Mouse (Mus musculus) gastrocnemius, postnatal 4 days (tissue): ENCODE data around the gene Rps21. TPM values are rescaled to one million over a fixed set of nuclear protein-coding genes. Genes with fewer than 3 reads are reported as not detected.
"Not testable (repeated sequence)": the region's sequence is repeated elsewhere in the genome, so short reads cannot be mapped to it uniquely, and the experiment has no call there.

ENCODE experiments used
- DNase-seq, 2 experiments: peaks; one replicate each; pipeline ENCODE4 v3.0.0; 2021 to 2022; ENCODE audit warnings: low spot score in 2 of 2, mixed read lengths in 2 of 2
- total RNA-seq, 2 experiments: library from RNA; stranded (reverse); gene quantifications; 2 replicates each; pipeline ENCODE4 v1.2.3; 2021

Gene Rps21
- total RNA-seq, 2 experiments from 2014 or later = 786 to 791 TPM

DNA sequence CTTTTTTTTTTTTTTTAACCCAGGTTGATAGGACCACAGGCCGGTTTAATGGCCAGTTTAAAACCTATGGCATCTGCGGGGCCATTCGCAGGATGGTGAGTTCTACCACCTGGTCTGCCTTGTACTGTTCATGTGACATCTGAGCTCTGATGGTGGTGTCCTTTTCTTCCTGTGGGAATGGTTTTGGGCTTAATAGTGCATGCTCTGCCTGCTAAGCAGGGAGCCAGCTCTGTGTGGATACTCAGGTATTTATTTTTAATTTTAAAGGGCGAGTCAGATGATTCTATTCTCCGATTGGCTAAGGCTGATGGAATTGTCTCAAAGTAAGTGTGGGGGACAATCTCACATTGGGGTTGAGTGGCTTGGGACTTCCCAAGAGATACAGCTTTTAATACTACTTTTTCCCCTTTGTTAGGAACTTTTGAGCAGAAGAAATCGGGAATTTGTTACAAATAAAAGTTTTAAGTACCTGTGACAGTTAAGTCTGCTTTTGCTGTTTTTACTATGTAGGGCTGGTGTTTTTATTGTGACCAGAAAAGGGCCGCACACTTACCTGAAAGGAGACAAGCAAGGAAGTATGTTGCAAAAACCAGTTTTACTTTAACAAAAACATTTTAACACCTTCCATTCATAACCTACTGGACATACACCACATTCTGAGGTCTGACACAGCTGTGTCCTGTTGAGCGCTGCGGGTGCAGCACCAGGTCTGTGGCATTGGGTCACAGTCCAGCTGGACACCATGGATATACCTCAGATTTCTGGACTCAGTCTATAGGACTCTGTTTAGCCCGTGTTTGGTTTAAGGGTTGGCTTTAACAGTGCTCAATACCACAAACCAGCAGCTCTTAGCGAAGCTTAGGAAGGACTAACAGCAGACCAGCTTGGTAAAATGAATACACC lies 1.0 kb downstream of the Rps21 start:
- no peak for DNase-seq

DNA sequence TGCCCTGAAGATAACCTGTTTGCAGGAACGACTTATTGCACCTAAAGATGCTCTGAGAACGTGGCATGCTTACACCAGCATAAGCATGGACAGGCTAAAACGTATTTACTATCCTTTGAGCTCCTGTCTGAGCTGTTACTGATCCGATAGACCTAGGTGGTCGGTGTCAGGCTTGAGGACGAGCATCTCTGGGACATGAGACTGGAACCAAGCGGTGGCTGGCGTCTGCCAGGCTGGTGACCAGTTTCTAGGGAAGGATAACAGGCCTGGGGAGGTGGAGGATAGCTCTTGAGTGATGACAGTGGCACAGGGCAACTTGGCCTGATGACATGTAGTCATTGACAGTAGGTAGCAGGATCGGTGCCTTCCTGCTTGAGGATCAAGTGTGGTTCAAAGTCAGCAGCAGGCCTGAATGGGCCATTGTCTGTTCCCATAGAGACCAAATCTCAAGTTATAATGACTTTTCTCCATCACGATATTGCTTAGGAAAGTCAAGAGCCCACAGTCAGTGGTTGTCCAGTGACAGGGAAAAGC lies 1.8 kb downstream of the Rps21 start:
- not testable (repeated sequence) for DNase-seq

DNA sequence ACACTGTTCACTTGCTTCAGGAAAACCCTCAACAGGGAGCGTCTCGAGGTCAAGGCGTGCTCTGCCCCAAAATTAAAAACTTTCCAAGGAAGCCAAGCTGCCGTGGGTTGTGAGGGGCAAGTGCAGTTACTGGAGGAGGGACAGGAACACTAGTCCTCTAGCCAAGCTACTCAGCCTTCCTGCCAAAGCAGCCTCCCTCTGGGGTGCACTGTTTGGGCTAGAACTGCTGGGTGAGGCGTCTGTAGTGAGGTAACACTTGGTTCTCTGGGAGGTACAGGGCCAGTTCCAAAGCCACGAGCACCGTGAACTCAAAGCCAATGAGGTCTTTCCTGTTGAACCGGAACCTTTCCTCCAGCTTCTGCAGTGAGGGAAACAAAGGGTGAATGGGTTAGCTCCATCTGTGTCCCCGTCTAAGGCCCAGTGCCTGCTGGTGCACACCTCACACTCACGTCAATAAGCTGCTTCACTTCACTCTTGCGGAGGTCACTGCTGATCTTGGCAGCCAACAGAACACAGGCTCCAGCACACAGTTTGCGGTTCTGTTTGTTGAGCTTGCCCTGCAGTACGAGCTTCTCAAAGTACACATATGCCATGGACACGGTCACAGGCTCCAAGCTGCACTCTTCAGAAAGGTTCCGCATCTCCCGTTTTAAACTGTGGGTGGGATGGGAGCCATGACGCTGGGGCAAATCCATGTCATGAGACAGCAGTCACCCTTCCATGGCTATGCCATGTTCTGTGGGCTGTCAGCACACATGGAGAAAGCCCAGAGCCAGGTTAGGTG lies 2.8 kb downstream of the Rps21 start:
- not testable (repeated sequence) for DNase-seq

DNA sequence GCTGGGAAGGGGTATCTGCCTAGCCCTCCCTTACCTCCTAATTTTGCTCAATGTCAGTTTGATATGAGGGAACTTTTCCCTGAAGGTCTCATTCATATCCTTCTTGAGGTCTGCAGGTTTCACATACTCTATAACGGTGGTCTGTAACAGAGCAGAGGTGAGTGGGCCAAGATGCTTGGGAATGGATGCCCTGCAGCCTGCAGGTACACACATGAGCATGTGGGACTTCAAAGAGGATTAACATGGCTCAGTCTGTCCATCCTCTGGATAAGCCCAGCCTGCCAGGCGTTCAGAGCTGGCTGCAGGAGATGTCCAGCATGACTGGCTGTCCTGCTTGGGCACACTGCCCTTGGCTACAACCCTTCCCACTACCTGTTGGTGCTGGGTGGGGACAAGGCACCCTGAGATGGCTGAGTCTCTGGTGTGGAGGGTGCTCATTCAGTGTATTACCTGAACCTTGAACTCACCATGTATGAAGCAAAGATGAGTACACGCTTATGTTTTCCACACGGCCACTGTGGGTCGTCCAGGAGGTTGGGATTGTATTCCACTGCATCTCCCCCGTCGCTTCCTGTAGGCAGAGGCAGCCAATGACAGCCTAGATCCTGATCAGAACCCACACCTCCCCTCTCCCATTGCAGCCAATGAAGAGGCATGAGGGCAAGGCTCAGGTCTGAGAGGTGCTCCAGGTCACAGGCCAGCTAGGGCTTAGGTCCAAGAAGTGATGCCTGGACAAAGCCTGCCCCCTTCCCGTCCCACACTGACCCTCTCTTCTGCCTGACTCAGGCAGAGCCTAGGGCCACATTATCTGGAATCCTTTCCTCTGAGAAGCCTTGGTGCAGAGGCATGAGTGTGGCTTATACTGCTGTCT lies 3.7 kb downstream of the Rps21 start:
- DNase-seq = no peak

DNA sequence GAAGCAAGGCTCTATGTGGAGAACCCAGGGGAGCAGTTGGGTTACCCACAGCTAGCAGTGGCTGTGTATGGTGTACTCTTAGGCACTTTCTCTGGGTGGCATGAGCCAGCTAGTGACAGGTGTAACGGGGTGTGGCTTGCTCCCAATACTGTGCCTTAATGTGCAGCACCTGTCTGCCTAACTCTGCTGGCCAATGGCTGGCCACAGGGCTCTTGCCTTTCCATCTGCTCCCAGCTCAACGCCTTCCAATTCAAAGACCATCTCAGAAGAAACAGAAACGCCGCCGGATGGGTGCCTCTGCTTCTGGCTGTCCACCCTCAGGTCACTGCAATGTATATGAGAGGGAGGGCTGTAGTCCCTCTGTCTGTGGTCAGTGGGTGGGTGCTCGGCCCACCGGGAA lies 4.7 kb downstream of the Rps21 start:
- DNase-seq = no peak

DNA sequence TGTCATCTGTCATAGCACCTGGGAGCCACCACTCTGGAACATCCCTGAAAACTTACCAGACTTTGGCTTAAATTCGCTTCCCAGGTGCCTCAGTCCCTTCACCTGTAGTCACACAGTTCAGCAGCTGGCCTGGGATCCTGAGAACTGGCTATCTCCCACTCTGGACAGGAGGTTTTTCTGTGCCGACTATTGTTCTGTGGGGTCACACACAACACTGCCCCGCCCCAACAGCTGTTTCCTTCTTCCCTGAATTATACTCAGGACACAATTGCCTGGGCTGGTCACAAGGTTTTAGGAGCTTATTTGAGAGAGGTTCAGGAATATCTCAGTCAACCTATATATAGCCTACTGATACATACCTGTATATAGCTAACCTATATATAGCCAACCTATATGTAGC lies 5.3 kb downstream of the Rps21 start:
- no peak for DNase-seq

- no peak for DNase-seq
These were observed 5.7 kb downstream of the Rps21 start for GRCm38 (mm10) chr2:180262891-180263290.

- DNase-seq = no peak
These were observed 10.8 kb downstream of the Rps21 start for GRCm38 (mm10) chr2:180267955-180268354.

- DNase-seq = no peak
These were observed 12.2 kb downstream of the Rps21 start for GRCm38 (mm10) chr2:180269329-180269728.

DNA sequence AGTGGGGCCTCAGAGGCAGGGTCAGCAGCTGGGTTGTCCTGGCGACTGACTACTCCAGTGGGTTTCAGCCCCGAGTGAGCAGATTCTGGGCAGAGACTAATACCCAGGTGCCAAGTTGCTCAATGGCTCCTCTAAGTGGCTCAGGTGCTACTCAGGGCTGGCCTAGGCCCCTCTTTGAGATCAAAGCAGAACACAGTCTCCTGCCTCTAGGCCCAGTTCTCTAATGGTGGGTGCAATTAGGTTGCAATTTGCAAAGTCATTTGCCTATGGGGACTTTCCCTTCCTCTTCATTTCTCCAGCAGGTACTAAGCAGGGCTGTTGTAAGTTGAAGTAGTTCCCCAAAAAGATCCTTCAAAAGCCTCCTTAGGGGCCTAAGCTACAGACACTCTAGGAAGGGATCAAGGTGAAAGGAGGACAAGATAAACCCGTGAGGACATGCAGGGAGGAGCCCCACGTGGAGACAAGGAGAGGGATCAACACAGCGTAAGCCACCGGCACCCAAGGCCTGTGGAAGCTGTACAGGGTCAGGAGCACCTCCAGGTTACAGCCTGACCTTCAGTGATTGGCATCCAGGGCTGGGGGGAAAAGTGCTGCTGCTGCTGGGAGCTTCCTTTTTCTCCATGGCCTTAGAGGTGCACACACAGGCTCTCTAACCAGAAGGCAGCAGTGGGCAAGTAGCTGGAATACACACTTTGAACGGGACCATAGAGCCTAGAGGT lies 13.5 kb downstream of the Rps21 start:
- no peak for DNase-seq

GRCm38 (mm10) chr2:180271804-180272395 lies 14.7 kb downstream of the Rps21 start:
- no peak for DNase-seq

DNA sequence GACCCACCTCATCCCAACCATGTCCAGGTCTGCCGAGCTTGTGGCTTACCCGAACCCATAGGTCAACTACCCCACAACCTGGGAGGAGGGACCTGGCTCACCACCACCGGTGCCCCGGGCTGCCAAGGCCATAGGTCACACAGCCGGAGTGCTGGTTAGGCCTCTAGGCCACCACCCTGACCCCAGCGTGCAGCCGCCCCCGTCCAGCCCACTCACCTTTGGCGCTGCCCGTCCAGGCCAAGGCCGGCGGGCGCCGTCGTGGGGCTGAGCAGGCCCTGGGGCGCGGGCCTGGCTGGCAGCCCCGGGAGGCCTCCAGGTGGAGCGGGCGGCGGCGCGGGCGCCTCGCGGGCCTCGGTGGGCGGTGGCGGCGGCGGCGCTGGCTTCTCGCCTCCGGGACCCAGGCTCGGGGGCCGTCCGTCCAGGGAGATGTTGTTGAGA lies 15.7 kb downstream of the Rps21 start:
- DNase-seq = no peak

DNA sequence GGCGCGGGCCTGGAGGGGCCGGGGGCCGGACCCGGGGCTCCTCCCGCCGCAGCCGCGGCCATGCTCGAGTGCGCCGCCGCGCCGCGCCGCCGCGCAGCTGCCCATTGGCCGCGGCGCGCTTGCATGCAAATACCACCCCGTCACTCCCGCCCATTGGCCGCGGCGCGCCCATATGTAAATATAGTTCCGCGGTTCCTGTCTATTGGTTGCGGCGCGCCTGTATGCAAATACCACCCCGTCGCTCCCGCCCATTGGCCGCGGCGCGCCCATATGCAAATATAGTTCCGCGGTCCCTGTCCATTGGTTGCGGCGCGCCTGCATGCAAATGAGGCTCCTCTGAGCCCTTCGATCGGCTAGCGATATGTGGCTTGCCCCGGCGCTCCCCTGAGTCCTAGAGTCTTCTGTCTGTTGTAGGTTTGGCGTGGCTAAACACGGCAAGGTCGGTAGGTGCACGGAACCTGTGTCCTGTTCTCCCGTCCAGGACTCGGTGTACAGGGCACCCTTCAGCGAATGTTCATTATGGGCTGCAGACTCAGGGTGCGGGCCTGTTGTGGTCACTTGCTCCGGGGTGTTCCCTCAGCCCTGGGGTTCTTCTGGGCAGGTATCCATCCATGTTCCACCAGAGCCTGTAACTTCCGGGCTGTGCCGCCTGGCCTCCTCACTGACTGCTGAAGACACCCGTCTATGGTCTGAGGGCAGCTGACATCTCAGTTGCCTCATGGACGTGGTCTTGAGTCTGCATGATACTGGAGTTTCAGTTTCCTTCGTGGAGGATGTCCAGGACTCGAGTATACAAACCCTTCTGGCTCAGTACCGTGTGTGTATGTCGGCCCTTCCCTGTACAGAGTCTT lies 16.4 kb downstream of the Rps21 start, which contains the start of gene Cables2:
Cables2 (minus strand) TSS at position 103 of the 851 bp plus-strand sequence.
- peak; percentile 82 to 91 for DNase-seq

DNA sequence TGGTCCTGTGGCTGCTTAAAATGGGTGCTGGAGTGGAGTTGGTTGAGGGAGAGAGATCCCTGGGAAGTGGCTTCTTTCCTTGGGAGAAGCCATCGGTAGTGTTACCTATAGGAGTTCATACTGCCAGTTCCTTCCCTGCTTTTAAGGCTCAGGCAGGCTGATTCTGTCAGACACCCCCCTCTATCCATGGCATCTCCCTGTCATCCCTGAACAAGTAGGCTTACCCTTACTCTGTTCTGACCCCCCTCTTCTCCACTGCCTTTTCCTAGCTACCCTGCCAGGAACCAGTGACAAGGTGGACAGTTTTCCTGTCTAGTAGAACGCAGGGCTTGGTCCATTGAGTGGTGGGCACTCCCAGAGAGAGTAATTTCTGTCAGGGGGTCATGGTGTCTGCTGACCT lies 17.3 kb downstream of the Rps21 start:
- DNase-seq = no peak

- DNase-seq = peak; percentile 69 to 81
These were observed 18.7 kb downstream of the Rps21 start for GRCm38 (mm10) chr2:180275836-180276235.

DNA sequence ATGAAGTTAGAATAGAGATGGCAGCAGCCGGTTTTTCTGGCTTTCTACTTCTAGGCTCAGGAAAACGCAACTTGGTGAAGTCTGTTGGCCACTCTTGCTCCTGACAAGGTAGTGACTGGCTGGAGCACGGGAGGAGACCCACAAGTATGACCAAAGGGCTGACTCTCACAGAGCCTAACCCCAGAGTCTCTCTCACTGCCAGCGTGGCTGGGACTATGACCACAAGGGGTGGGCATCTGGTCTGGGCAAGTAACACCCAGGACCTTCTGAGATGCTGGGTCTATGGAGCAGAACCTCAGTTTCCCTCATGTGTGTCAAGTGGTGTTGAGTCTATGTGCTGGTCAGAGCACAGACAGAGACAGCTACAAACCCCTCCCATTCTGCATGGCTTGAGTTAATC lies 19.2 kb downstream of the Rps21 start:
- no peak for DNase-seq

DNA sequence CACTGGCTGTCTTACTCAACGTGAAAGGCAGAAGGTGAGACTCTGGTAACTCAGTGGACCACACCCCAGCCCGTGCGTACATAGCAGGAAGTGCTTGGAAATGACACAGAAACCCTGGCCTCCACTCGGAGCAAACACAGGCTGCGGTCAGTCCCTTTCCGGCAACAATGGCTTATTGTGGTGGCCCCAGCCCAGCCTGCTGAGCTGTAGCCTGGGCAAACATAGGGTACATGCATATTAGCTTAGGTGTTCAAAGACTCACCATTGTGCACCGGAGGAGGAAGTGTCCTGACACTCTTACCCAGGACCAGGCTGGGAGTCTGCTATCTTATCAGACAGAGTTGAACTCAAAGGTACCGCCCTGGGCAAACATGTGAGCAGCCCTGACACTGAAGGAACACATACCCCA lies 19.7 kb downstream of the Rps21 start:
- DNase-seq = no peak

DNA sequence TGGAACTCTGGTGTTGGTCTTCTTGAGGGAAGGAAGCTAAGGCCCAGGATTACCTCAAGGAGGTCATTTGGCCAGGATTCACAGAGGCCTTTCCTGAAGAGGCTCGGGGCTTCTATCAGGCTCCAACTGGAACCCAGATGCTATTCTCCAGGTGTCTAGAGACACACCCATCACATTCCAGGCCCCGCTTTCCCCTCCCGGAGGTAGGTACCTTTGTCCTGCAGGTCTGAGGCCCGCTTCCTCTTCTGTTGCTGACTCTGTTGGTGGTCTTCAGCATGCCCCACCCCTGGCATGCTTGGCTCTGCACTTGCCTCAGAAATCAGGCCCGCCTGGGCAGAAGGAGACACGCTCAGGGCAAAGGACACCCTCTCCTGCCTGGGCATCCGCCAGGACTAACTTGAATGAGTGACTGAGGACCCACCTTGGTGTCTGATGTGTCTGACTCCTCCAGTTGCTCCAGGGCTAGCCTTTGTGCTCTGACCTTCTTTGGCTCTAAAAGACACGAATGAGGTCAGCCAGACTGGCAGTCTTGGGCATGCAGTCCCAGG lies 20.7 kb downstream of the Rps21 start:
- no peak for DNase-seq

DNA sequence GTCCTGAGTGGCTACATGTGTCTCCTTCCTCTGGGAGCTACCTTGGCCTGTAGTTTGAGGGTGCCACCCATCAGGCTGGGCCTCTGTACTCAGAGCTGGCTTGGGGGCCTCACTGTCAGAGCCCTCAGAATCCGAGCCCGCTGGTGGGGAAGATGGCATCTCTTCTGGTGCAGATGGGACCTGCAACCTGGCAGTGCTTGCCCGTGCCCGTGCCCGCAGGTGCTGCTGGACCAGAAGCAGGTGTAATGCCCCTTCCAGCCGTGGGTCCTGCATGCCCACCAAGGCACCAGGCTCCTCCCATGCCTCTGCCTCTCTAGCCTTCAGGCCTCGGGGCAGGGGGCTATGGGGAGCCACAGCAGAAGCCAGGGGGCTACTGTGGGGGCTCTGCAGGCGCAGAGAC lies 22.1 kb downstream of the Rps21 start:
- no peak for DNase-seq
